Mouse (Mus musculus): ENCODE measurements around the gene Egflam. TPM values are rescaled to one million over a fixed set of nuclear protein-coding genes. Genes with fewer than 3 reads are reported as not detected.

Gene Egflam
- polyA plus RNA-seq, 1 experiment from 2014 or later, result 9.4 TPM

- H3K4me3 ChIP-seq, result no peak overlapping the region
- H3K27ac ChIP-seq, result no peak overlapping the region
- H3K4me1 ChIP-seq, result peaks cover 10% of the 10 kb centered on the region; the same call in 1 of the 2 replicates
- ATAC-seq (replicated peaks), result no peak
- no peaks in the 10 kb centered on the region for H3K9me3 ChIP-seq
- H3K4me2 ChIP-seq, result no peak overlapping the region
- H3K36me3 ChIP-seq (replicated peaks), result no peaks in the 10 kb centered on the region
- H3K9ac ChIP-seq, result no peak overlapping the region
- 48% methylated on average over 5 of the region's 5 CpGs for WGBS
- no peaks in the 10 kb centered on the region for H3K27me3 ChIP-seq (replicated peaks)
These were observed 192.1 kb downstream of the Egflam start for GRCm38 (mm10) chr15:7206110-7206509.

DNA sequence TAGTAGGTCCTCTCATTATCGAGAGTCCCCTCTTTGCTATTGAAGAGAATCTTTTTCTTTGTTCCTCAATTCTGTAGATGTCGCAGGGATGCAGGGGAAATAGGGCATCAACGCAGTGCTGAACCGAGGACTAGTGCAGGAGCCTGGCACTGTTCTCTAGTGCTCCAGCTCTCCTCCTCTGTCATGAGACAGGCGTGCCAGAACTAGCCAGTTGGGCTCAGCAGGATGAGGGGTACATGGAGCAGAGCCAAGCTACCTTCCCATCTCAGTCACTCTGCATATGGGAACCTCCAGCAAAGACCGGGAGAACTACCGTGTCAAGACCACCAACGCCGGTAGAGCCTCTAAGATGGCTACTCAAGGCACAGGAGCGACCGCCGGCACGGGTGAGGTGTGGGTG is 193.3 kb downstream of the Egflam start:
- Histone ChIP-seq H3K27me3 (replicated peaks) (no peaks in the 10 kb centered on the region), H3K27ac (no peak overlapping the region), H3K9ac (no peak overlapping the region), H3K4me1 (peaks cover 10% of the 10 kb centered on the region; the same call in 1 of the 2 replicates), H3K4me2 (no peak overlapping the region), H3K36me3 (replicated peaks) (no peaks in the 10 kb centered on the region), H3K4me3 (no peak overlapping the region), H3K9me3 (no peaks in the 10 kb centered on the region)
- ATAC-seq (replicated peaks), result peak; percentile 60; the same call in 1 of the 2 replicates
- WGBS, result 69% methylated on average over 13 of the region's 13 CpGs

- Histone ChIP-seq H3K27me3 (replicated peaks) (no peaks in the 10 kb centered on the region), H3K4me1 (peaks cover 14% of the 10 kb centered on the region), H3K4me3 (no peak overlapping the region), H3K4me2 (no peak overlapping the region), H3K36me3 (replicated peaks) (no peaks in the 10 kb centered on the region), H3K9ac (no peak overlapping the region), H3K27ac (no peak overlapping the region), H3K9me3 (no peaks in the 10 kb centered on the region)
- no peak for ATAC-seq (replicated peaks)
- WGBS, result 80% methylated on average over 9 of the region's 9 CpGs
These were observed 194.4 kb downstream of the Egflam start for GRCm38 (mm10) chr15:7203606-7204330.

DNA sequence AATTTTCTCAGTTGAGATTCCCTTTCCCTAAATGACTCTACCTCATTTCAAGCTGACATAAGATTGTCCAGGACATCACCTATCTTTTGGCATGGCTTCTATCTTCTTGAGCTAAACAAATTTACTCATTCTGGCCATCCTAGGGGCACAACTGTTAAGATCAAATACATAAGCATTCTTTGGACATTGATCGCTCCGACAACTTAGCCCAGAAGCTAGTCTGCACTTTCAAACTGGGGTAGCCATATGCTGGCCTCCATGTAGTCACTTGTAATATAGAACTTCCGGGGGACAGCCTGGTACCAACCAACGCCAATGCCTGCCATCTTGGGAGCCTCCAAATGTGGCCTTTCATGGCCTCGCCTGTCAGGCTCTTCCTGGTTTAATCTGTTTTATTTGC is 195.2 kb downstream of the Egflam start:
- 88% methylated on average over 5 of the region's 5 CpGs for WGBS
- H3K27me3 ChIP-seq (replicated peaks), result no peaks in the 10 kb centered on the region
- peaks cover 16% of the 10 kb centered on the region for H3K4me1 ChIP-seq
- no peak overlapping the region for H3K27ac ChIP-seq
- H3K4me3 ChIP-seq, result no peak overlapping the region
- H3K9ac ChIP-seq, result no peak overlapping the region
- no peak overlapping the region for H3K4me2 ChIP-seq
- ATAC-seq (replicated peaks), result no peak
- H3K9me3 ChIP-seq, result no peaks in the 10 kb centered on the region
- H3K36me3 ChIP-seq (replicated peaks), result no peaks in the 10 kb centered on the region

- H3K4me1 ChIP-seq, result peaks cover 16% of the 10 kb centered on the region
- no peak overlapping the region for H3K4me3 ChIP-seq
- no peak overlapping the region for H3K4me2 ChIP-seq
- H3K27me3 ChIP-seq (replicated peaks), result no peaks in the 10 kb centered on the region
- no peak overlapping the region for H3K27ac ChIP-seq
- no peaks in the 10 kb centered on the region for H3K9me3 ChIP-seq
- no peak overlapping the region for H3K9ac ChIP-seq
- ATAC-seq (replicated peaks), result no peak
- 56% methylated on average over 9 of the region's 9 CpGs for WGBS
- H3K36me3 ChIP-seq (replicated peaks), result no peaks in the 10 kb centered on the region
These were observed 196.5 kb downstream of the Egflam start for GRCm38 (mm10) chr15:7201421-7202380.

GRCm38 (mm10) chr15:7200286-7200685 is 197.9 kb downstream of the Egflam start:
- ATAC-seq (replicated peaks), result no peak
- H3K4me1 ChIP-seq, result peaks cover 23% of the 10 kb centered on the region
- no peak overlapping the region for H3K4me2 ChIP-seq
- no peak overlapping the region for H3K9ac ChIP-seq
- H3K36me3 ChIP-seq (replicated peaks), result no peaks in the 10 kb centered on the region
- H3K4me3 ChIP-seq, result no peak overlapping the region
- H3K27me3 ChIP-seq (replicated peaks), result no peaks in the 10 kb centered on the region
- no peaks in the 10 kb centered on the region for H3K9me3 ChIP-seq
- H3K27ac ChIP-seq, result no peak overlapping the region
- WGBS, result 49% methylated on average over 6 of the region's 6 CpGs

DNA sequence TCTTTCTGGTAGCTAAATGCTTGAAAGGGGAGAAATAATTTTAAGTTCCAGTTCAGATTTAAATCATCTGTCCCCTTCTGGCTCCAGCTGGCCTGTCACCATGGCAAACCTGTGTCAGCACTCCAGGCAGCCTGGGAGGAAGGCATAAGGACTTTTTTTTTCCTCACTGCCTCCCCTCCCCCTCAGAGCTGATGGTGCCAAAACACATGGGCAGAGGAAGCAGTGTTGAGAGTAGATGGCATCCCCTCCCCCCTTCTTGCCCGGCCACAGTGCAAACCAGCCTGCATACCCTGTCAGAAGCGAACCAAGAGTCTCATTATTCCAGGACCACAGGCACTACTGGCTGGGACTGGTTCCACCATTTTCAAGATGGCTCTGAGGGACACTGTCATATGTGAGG is 199.4 kb downstream of the Egflam start:
- Histone ChIP-seq H3K27ac (no peak overlapping the region), H3K9ac (no peak overlapping the region), H3K36me3 (replicated peaks) (no peaks in the 10 kb centered on the region), H3K9me3 (no peaks in the 10 kb centered on the region), H3K4me3 (no peak overlapping the region), H3K4me1 (peaks cover 32% of the 10 kb centered on the region), H3K27me3 (replicated peaks) (no peaks in the 10 kb centered on the region), H3K4me2 (no peak overlapping the region)
- ATAC-seq (replicated peaks), result peak; percentile 72
- 22% methylated on average over 2 of the region's 2 CpGs for WGBS

DNA sequence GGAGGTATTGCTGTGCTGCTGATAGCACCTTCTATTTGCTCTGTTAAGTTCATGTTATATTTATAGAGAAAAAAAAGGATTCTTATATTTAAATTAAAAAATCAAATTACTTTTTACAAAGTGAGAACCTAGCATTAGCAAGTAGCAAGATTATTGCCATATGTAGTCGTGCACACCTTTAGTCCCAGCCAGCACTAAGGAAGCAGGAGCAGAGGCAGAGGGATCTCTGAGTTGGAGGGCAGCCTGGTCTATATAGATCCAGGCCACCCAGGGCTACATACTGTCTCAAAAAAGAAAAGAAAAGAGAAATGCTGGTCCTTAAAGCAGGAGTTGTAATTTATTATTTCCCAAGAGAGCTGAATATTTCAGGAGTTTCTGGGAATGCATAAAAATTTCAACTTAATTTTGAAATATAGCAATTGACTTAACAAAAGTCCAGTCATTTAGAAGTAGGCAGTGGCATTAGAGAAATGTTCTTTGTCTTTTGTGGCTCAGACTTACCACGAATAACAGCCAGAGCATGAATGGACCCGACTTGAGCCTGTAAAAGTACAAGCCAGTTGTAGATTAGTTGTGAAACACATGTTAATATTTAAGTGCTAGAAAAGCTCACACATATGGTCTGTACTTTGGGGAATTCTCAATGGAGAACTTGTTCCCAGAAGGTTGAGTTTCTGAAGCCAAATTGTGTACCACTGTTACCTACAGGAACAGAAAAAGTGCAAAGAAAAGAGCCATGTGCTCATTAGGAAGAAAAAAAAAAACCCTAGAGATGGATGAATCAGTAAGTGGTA is 200.3 kb downstream of the Egflam start:
- Histone ChIP-seq H3K27ac (no peak overlapping the region), H3K9me3 (no peaks in the 10 kb centered on the region), H3K4me3 (no peak overlapping the region), H3K4me2 (no peak overlapping the region), H3K4me1 (peaks cover 29% of the 10 kb centered on the region), H3K27me3 (replicated peaks) (no peaks in the 10 kb centered on the region), H3K36me3 (replicated peaks) (no peaks in the 10 kb centered on the region), H3K9ac (no peak overlapping the region)
- WGBS, result 48% methylated on average over 3 of the region's 3 CpGs
- no peak for ATAC-seq (replicated peaks)

DNA sequence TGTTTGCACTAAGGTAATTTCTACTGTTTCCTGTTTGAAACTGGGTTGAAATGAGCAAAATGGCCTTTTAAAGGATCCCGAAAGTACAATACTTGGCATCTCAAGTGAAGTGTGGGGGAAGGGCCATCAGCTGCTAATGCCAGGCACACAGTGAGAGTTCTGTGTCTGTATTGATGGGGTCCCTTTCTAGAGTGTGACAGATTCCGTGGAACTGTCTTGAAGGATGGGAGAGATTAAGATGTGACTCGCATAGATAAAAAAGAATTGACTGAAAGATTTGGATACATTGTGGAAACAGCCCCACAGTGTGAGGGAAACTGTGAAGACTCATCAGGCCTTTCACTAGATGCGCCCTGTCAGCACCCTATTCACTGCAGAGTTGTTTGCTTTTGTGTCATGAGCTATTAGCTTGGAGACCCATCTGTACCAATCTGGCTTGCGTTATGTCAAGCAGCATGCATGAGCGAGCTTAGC is 203.4 kb downstream of the Egflam start:
- Histone ChIP-seq H3K36me3 (replicated peaks) (no peaks in the 10 kb centered on the region), H3K4me2 (no peak overlapping the region), H3K4me3 (no peak overlapping the region), H3K9ac (no peak overlapping the region), H3K27me3 (replicated peaks) (no peaks in the 10 kb centered on the region), H3K9me3 (no peaks in the 10 kb centered on the region), H3K27ac (peak overlapping the region; percentile 70), H3K4me1 (peaks cover 29% of the 10 kb centered on the region)
- 11% methylated on average over 6 of the region's 6 CpGs for WGBS
- ATAC-seq (replicated peaks), result peak; percentile 62

- peak; percentile 46; the same call in 1 of the 2 replicates for ATAC-seq (replicated peaks)
- Histone ChIP-seq H3K36me3 (replicated peaks) (no peaks in the 10 kb centered on the region), H3K9ac (no peak overlapping the region), H3K27ac (peak overlapping the region; percentile 70), H3K4me2 (no peak overlapping the region), H3K27me3 (replicated peaks) (no peaks in the 10 kb centered on the region), H3K4me1 (peaks cover 29% of the 10 kb centered on the region), H3K4me3 (no peak overlapping the region), H3K9me3 (no peaks in the 10 kb centered on the region)
- WGBS, result 8% methylated on average over 13 of the region's 13 CpGs
These were observed 204.0 kb downstream of the Egflam start for GRCm38 (mm10) chr15:7194147-7194720.

- no peaks in the 10 kb centered on the region for H3K36me3 ChIP-seq (replicated peaks)
- H3K27ac ChIP-seq, result no peak overlapping the region
- no peaks in the 10 kb centered on the region for H3K27me3 ChIP-seq (replicated peaks)
- no peak overlapping the region for H3K9ac ChIP-seq
- H3K4me1 ChIP-seq, result peaks cover 23% of the 10 kb centered on the region
- no peak overlapping the region for H3K4me2 ChIP-seq
- 92% methylated on average over 2 of the region's 2 CpGs for WGBS
- H3K4me3 ChIP-seq, result no peak overlapping the region
- ATAC-seq (replicated peaks), result no peak
- no peaks in the 10 kb centered on the region for H3K9me3 ChIP-seq
These were observed 205.6 kb downstream of the Egflam start for GRCm38 (mm10) chr15:7192582-7192981.

All from midbrain, embryonic 15.5 days (tissue).